Mouse (Mus musculus): ENCODE results near the gene Prr29.
A peak's percentile ranks its signal among the peaks of the same experiment; 100 is the strongest.

The Prr29 gene

DNA sequence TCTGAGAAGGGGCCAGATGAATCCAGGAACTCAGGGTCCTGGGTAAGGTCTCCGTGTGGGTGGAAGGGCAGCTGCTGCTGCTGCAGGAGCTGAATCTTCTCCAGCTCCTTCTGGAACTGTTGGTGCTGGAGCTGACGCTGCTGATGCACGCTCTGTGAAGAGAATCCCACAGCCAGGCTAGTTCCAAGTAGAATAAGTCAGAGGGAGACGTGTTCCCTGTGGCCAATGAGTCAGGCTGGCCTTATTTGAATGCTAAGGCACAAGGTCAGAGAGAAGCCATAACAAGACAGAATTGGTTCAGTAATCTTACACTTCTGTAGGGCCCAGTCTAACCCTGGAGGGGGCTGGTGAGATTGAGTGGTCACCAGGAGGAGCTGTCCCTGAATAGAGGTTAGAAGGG, 44.7 kb downstream of the Prr29 start:
- no peak for DNase-seq (ENCODE audit: low spot score in 2 of 2)

DNA sequence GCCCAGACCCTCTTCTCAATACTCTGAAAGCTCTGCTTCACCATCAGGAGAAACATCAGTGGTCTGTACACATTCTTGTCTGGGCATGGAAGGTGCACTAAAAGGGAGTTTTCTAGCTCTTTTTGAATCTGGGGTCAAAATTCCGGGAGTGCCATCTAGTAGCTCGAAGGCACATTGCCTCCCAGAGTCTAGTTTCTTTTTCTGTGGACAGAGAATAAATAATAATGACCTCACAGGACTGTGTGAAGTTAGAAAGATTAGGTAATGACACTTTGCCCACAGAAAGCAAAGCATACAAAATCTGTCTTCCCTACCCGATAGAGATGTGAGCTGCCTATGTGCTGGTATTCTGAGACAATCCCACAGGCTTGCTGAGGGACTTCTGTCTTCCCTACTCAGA, 45.2 kb downstream of the Prr29 start:
- DNase-seq (ENCODE audit: low spot score in 2 of 2), result no peak

DNA sequence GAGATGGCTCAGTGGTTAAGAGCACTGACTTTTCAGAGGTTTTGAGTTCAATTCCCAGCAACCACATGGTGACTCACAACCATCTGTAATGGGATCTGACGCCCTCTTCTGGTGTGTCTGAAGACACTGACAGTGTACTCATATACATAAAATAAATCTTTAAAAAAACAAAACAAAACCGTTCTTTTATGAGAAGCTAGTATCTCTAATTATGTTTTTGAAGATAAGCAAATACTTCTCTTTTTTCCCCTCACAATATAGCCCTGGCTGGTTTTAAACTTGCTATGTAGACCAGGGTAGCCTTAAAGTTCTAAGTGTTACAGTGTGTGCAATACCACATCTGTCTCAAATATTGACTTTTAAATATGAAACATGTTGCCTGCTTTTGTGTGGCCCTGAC, 45.9 kb downstream of the Prr29 start:
- DNase-seq (ENCODE audit: low spot score in 2 of 2), result no peak

DNA sequence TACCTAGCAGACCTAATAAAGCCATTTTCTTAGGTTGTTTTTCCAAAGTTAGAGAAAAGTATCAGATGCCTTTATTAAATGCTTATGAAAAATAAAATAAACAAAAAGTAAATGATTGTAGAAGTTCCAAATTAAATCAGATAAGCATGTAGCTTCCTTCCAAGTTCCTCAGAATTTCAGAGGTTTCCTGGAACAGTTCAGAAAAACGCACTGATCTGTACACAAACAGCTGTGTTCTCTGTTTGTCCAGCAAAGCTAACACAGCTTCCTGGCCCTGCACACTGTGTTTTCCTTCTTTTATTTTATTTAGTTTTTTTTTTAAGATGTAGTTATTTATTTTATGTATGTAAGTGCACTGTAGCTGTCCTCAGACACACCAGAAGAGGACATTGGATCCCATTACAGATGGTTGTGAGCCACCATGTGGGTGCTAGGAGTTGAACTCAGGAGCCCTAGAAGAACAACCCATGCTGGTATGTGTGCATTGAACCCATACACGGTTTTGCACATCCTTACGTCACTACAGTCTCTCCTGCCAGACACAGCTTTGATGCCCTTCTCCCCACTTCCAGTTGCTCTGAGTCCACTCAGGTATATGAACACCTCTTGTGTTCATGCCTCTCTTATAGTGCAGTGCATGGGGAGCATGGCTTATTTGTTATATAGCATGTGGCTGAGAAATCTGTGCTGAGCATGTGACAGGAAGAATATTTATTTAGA, 47.5 kb downstream of the Prr29 start:
- no peak for DNase-seq (ENCODE audit: low spot score in 2 of 2)

DNA sequence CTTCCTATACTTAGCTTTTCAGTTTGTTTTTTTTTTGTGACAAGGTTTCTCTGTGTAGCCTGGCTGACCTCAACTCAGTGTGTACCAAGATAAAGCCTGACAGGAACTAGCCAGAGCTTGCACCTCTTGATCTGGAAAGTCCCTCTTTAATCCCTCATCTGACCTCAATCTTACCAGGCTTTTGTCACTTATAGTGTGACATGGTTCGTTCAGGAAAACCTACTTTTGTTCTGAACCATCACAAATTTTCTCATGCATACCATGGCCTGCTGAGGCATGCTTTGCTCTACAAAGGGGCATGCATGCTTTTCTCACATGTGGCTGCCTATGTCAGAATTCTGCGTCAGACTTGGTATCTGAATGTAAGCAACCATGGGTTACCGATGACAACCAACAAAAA, 51.1 kb downstream of the Prr29 start:
- no peak for DNase-seq (ENCODE audit: low spot score in 2 of 2)

DNA sequence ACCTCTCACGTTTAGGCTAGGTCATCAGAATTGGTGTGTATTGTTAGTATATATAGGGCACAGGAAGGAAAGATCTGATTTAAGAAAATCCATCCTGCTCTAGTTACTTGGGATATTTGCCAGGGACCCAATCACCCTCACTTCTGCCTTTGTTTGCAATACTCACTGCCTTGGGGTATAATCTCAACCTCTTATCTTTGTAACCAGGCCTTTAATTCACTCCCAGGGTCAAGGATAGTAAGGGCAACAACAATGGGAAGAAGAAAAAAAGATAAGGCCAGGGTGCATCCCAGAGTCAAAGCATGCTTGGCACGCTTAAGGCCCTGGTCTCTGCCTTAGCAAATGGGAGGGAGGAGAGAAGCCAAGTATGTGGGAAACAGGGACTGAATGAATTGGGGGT, 52.6 kb downstream of the Prr29 start:
- no peak for DNase-seq (ENCODE audit: low spot score in 2 of 2)

DNA sequence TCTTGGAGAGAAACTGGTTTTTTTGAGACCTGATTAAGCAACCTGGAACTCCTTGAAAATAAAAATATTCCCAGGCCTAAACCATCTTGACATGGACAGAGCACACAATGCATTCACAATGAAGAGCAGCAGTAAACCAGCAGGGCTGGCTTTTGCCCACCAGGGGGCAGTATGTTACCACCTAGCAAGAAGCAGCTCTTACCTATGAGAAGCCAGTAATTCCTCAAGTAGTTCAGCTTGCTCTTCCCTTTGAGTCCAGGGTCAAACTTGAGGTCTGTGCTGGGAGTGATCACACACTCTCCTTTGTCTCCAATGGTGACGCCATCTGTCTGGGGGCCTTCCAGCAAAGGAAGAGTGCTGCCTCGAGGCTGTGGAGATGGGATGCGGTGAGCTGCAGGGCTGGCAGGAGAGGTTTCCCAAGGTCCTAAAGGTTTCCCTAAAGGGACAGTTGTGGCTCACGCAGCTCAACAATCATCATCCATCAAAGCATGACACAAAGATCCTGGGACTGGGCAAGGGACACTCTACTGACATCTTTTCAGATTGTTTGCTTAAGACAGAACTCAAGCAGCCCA, 53.4 kb downstream of the Prr29 start:
- peak; percentile 77 to 89 for DNase-seq (ENCODE audit: low spot score in 2 of 2)

DNA sequence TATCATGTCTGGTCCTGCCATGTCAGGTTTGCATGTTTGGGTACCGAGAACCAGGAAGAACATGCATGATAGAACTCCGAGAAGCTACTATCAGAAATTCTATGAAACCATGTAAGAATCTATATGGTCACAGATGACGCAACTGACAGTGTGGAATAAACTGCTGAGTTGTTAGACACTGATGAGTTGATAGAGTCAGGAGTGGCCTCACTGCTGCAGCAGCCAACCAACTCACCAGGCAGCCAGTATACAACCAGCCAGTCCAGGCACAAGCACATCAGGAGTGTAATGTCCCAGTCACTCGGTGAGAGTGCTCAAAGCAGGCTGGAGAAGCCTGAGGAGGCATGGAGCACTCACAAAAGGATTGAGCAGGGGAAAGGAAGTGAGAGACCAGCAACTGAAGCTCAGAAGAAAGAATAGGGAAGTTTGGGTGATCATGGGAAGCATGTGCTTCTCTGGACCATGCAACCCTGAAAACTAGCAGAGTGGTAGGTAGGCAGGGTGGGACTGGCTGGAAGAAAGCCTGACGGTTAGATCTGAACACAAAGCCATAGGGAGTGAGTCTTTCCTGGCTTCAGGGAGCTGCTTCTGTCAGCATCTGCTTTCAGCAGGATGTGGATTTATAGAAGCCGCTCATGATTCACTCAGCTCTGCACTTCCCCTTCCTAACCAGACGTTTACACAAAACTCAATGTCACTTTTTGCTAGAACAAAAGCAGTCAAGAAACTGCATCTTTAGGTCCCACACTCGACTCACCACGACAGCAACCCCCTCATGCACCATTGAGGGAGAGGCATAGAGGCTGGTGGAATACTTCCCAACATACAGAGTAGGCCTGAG, 54.2 kb downstream of the Prr29 start:
- no peak for DNase-seq (ENCODE audit: low spot score in 2 of 2)

DNA sequence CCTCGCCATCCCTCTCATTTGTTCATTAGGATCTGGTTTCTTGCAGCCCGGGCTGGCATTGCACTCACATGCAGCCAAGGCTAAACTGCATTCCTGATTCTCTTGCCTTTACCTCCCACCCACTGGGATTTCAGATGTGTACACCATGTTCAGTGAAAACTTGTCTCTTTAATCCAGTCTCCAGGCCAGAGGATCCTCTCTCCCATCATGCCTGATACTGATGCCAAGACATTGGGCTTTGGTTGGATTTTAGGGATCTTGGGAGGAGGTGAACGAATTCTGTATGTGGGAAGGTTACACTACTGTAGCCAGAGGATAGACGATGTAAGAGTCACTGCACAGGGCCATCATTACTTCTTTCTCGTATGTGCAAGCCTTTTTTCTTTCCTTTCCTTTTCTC, 59.9 kb downstream of the Prr29 start:
- no peak for DNase-seq (ENCODE audit: low spot score in 2 of 2)

DNA sequence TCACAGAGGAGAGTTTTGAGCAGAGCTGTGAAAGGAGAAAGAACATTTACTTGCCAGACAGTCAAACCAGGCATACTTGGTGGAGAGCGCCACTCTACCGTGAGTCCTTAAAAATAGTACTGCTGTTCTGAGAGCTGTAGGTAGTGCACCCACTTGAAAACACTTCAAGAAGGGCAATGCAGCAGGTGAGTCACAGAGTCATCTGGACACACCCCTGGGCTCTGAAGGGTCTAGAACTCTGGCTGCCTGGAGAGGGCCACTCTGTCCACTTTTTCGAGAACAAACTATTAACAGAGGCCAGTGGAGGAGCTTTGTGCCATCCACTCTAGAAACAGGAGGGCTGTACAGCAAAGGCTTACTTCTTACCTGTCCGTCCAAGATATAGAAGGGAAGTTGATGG, 61.2 kb downstream of the Prr29 start:
- DNase-seq (ENCODE audit: low spot score in 2 of 2), result no peak

Data from frontal cortex, postnatal 36 days (tissue).